7 mouse cellular contexts compared by ENCODE assay signal in genomic region chr12:15817365-15817764, GRCm38 (mm10). TPM values are rescaled to one million over a fixed set of nuclear protein-coding genes. Genes with fewer than 3 reads are reported as not detected.
DNase-seq lines count a peak whose midpoint lies in the region; ATAC-seq and TF ChIP-seq lines count a peak whose summit lies in the region.

No protein-coding gene starts in this region.

- H3K9ac ChIP-seq in forebrain, postnatal 0 days = peak overlapping the region; percentile 91
- H3K9ac ChIP-seq in intestine, postnatal 0 days (ENCODE audit: low read depth, low read length) = peak overlapping the region; percentile 2; the same call in 1 of the 2 replicates

- peak overlapping the region; percentile 36; the same call in 1 of the 2 replicates for H3K27ac ChIP-seq in thymus, adult 2 months (ENCODE audit: control insufficient read depth, insufficient read depth, low read length)
- peak overlapping the region; percentile 60 for H3K27ac ChIP-seq in forebrain, postnatal 0 days (ENCODE audit: low read depth, low read length)
- H3K27ac ChIP-seq in intestine, postnatal 0 days (ENCODE audit: low read depth, low read length) = no peak overlapping the region

- ATAC-seq in forebrain, postnatal 0 days = no peak
- ATAC-seq in intestine, postnatal 0 days = no peak

- no peaks in the 10 kb centered on the region for H3K27me3 ChIP-seq in thymus, adult 2 months (ENCODE audit: control insufficient read depth, insufficient read depth, low read length)
- H3K27me3 ChIP-seq in forebrain, postnatal 0 days (ENCODE audit: insufficient read depth, low read length) = no peaks in the 10 kb centered on the region
- H3K27me3 ChIP-seq in intestine, postnatal 0 days (replicated peaks; ENCODE audit: control insufficient read depth, insufficient read depth, low read length) = peaks cover 12% of the 10 kb centered on the region; the same call in 1 of the 2 replicates

- H3K36me3 ChIP-seq in thymus, adult 2 months (ENCODE audit: control insufficient read depth, insufficient read depth, low read length) = no peaks in the 10 kb centered on the region
- no peaks in the 10 kb centered on the region for H3K36me3 ChIP-seq in forebrain, postnatal 0 days (ENCODE audit: insufficient read depth)
- H3K36me3 ChIP-seq in intestine, postnatal 0 days (ENCODE audit: control insufficient read depth, insufficient read depth) = no peaks in the 10 kb centered on the region

- no peaks in the 10 kb centered on the region for H3K9me3 ChIP-seq in forebrain, postnatal 0 days (ENCODE audit: low read length)
- no peaks in the 10 kb centered on the region for H3K9me3 ChIP-seq in intestine, postnatal 0 days (ENCODE audit: control insufficient read depth)

- no peak for TF ChIP-seq CTCF in thymus, adult 2 months (IDR thresholded peaks at IDR 0.05; ENCODE audit: borderline replicate concordance, control insufficient read depth, extremely low read depth, insufficient read depth, low read length, poor library complexity)
- TF ChIP-seq CTCF in forebrain, postnatal 0 days (IDR thresholded peaks at IDR 0.05; ENCODE audit: low read depth) = no peak
- no peak for TF ChIP-seq CTCF in intestine, postnatal 0 days (IDR thresholded peaks at IDR 0.05; ENCODE audit: low read depth)

- peaks cover 6% of the 10 kb centered on the region for H3K4me1 ChIP-seq in thymus, adult 2 months (replicated peaks; ENCODE audit: control insufficient read depth, insufficient read depth, low read length)
- H3K4me1 ChIP-seq in forebrain, postnatal 0 days (ENCODE audit: insufficient read depth) = no peaks in the 10 kb centered on the region
- H3K4me1 ChIP-seq in intestine, postnatal 0 days (replicated peaks; ENCODE audit: control insufficient read depth, insufficient read depth, low read length) = 0 out of 2 replicates have a peak, but pooled peaks cover 4% of the 10 kb centered on the region

- no peak for DNase-seq in thymus, adult 2 months
- DNase-seq in thymus, postnatal 0 days (ENCODE audit: low spot score) = no peak
- no peak for DNase-seq in forebrain, postnatal 0 days
- DNase-seq in lung, postnatal 25 days (ENCODE audit: low spot score) = peak; percentile 12
- no peak for DNase-seq in spleen, postnatal 14 days (ENCODE audit: low spot score in 2 of 2)
- no peak for DNase-seq in ovary, adult 18-20 months (ENCODE audit: low spot score)

- WGBS in thymus, adult 2 months = 59% methylated on average over 4 of the region's 4 CpGs
- WGBS in forebrain, postnatal 0 days = 28% methylated on average over 4 of the region's 4 CpGs
- WGBS in intestine, postnatal 0 days = 12% methylated on average over 4 of the region's 4 CpGs

- peak overlapping the region; percentile 73 for H3K4me2 ChIP-seq in forebrain, postnatal 0 days (ENCODE audit: low read depth)
- peak overlapping the region; percentile 78 for H3K4me2 ChIP-seq in intestine, postnatal 0 days (replicated peaks; ENCODE audit: low read depth)

- no peak for TF ChIP-seq POLR2A in thymus, adult 2 months (IDR thresholded peaks at IDR 0.05; ENCODE audit: control insufficient read depth, extremely low read depth, insufficient read depth, low read length, poor library complexity)

- H3K4me3 ChIP-seq in thymus, adult 2 months (ENCODE audit: control insufficient read depth, insufficient read depth, low read length) = peak overlapping the region; percentile 72
- H3K4me3 ChIP-seq in forebrain, postnatal 0 days (ENCODE audit: low read depth, low read length) = peak overlapping the region; percentile 93
- H3K4me3 ChIP-seq in intestine, postnatal 0 days (ENCODE audit: low read depth, low read length) = peak overlapping the region; percentile 70

RNA-seq across cellular contexts. Expression of gene Trib2, which starts 0.6 kb away (rescaled TPM):
- polyA plus RNA-seq in thymus, adult 2 months (2012; rRNA removed) = 46.3 and 49.5 TPM in 2 replicates
- polyA plus RNA-seq in thymus, postnatal 0 days (2015; fragmentation: Nextera tagmentation; extraction: Ambion mirVana) = 29.8 and 31.2 TPM in 2 replicates
- 114 and 152 TPM in 2 replicates for total RNA-seq in forebrain, postnatal 0 days (2014; rRNA removed)
- polyA plus RNA-seq in forebrain, postnatal 0 days (2015; fragmentation: Nextera tagmentation; extraction: Ambion mirVana) = 59.0 and 82.3 TPM in 2 replicates
- 11.2 and 12.2 TPM in 2 replicates for polyA plus RNA-seq in intestine, postnatal 0 days (2015; fragmentation: Nextera tagmentation; extraction: Ambion mirVana)
